Mouse (Mus musculus): ENCODE data around the gene Ccdc154. TPM values are rescaled to one million over a fixed set of nuclear protein-coding genes. Genes with fewer than 3 reads are reported as not detected.

The Ccdc154 gene
- 0.24 to 0.56 TPM in 2 of 4 replicates, not detected in the others for total RNA-seq (2023)

DNA sequence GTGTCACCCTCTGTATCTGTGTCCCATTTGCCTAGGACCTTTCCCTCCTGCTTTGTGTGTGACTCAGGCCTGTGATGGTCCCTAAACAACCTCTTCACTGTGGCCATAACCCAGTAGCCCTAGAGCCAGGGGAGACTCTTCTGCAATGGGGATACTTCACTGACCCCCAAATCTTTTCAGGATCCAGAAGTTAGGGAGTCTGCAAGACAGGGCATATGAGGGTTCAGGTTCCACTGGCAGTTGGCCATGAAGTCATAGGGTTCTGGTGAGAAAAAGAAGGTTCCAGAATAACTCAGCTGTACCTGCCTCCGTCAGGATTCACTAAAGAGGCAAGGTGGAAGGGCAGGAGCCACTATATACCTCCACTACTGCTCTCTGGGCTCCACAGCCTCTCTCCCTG is at the start of gene Ccdc154:
Ccdc154 (plus strand) TSS at position 301 of the 400 bp plus-strand sequence.

DNA sequence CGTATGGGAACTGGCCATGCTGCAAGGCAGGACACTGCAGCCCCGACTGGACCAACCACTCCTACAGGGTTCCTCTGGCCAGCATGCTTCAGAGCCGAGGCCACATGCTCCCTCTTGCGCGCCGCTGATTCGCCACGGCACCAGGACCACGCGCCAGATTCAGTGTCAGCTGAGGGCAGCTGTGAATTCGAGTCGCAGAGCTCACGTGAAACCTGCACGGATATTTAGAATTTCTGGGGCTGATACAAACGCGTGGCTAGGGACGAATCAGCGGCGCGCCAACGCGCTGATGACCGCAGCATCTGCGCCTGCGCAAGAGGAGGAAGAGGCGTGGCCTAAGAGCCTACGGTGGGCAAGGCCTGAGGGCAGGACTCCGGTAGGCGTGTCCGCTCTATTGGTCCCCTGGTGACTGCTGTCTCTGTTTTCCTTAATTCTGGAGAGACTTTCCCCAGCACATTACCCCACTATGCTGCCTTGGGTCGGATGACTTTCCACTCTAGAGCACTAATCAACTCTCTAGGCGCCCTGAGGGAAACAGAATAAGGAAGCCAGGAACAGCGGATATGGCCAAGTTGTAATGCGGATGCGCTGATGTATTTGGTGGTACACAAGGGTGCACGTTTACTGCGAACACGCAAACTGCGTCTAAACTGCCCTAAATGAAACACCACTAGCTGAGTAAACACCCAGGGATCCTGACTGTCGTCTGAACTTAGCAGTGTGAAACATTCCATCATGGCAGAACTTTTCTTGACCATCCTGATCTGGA is 46.4 kb upstream of the Ccdc154 start, which contains the start of gene Telo2:
Telo2 (minus strand) TSS at position 304 of the 769 bp plus-strand sequence.

DNA sequence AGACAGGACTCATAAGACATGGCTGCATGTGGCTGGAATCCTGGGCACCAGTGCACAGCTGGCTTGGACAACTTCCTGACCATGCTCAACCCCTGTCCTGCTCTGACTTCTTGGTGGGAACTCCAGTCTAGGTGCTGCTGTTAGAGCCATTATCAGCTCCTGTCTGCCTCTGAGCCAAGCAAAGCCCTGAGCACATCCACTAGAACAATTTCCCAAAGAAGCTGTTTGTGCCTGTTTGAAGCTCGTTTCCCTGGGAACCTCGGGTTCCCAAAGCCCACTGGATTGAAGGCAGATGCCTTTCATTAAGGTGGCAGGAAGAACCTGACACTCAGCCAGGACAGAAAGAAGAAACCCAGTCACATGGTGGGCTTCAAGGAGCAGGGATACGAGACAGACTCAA is 41.9 kb upstream of the Ccdc154 start, which contains the start of gene Ptx4:
Ptx4 (plus strand) TSS at position 355 of the 400 bp plus-strand sequence.

DNA sequence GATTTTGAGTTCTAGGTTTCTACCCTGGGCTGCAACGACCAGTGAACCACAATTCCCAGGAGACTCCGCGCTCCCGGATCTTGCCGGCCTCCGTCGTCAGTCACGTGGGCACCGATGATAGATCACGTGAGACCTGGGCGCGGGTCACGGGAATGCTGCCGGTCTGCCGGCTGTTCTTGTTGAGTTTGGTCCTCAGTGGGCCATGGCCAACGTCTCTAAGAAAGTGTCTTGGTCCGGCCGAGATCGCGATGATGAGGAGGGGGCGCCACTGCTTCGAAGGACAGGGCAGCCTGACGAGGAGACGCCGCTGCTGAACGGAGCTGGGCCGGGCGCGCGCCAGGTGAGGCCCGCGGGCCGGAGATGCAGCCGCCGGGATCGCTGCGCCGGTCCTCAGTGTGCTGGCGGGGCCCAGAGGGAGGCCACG is 29.0 kb upstream of the Ccdc154 start, which contains the start of gene Clcn7:
Clcn7 (plus strand) TSS at position 117 of the 424 bp plus-strand sequence.

DNA sequence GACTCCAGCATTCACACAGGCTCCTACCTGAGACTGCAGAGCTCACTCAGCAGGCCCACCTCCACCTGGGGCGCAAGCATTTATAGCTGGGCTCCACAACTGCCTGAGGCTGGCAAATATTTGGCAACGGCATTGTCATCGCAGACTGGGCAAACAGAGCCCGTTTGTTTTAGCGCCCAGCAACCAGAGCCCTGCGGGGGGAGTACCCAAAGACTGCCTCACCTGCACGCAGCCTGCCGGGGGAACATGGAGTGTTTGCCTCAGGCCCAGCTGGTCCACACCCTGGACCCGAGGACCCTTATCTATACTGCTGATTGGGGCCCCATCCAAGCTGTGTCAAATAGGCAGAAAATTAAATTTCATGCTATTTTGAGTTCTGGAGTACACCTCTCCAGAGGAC is 13.2 kb downstream of the Ccdc154 start, which contains the start of gene Gm38655:
Gm38655 (minus strand) TSS at position 61 of the 400 bp plus-strand sequence.

DNA sequence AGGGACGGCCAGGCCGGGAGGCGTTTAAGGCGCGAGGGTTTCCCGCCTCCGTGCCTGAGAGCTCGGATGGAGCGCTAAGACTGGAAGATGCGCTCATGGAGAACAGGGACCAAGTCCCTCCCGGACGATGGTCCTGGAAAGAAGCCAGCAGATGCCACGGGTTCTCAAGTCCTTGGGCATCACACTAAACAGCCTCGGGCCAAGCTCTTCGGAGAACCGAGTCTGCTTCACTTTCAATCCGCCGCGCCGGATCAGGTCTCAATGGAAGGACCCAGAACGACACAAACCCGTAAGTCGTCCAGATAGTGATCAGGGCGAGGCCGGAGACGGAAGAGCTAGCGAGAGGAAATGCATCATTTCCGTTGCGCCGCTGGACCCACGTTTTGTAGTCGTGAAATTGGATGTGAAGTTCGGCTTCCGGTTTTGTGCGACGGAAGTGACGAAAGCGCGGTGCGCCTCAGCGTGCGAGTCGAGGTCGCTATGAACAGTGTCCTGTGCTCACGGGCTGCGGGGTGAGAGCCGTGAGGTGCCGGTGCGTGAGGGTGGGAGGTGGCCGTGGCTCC is 21.9 kb downstream of the Ccdc154 start, which contains the start of gene BC003965:
BC003965 (plus strand) TSS at position 426 of the 563 bp plus-strand sequence.

DNA sequence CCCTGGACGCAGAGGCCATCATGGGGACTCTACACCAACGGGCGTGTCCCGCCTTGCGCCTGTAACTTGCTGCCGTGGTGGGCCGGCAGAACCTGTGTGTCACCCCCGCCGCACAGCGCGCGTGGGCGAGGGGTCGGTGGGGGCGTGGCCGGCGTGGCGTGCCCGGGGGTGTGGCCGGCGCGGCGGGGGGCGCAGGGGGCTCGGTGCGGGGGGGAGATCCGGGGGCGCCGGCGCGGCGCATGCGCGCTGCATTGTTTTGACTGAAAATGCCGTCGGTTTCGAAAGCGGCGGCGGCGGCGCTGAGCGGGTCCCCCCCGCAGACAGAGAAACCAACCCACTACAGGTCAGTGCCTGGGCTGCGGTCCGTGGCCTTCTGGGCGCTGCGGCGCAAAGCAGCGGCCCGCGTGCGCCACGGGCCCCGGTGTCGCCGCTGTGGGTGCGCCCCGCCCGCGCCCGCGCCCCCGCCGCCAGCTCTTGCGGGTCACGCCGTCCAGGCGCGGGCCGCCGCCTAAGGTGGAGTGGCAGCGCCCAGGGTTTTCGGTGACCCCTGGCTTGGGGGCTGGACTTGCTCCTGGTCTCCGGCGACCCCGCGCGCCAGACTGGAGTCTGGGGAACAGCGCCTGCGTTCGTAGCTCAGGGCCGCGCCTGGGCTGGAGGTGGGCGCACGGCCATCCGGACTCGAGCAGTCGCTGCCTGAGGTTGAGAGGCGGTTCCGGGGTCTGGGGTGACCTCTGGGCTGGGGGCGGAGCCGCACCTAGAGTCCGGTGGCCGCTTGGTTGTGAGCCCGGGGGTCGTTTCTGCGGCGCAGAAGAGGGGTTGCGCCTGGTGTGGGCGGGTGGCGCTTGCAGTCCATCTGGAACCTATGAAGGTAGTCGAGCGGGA is 26.1 kb downstream of the Ccdc154 start, which contains the start of gene Unkl:
Unkl (plus strand) TSS at position 248 of the 882 bp plus-strand sequence.

Other genes starting within 250 kb of the Ccdc154 start
- gene Mapk8ip3, start 225.5 kb upstream of the Ccdc154 start, total RNA-seq (2023): 208 to 219 TPM (median 213 TPM) in 4 replicates
- 26.3 to 41.9 TPM (median 33.7 TPM) in 4 replicates for gene Jpt2, start 201.8 kb upstream of the Ccdc154 start, total RNA-seq (2023)
- gene Cramp1l, start 146.7 kb upstream of the Ccdc154 start, total RNA-seq (2023): 34.2 to 39.7 TPM (median 38.7 TPM) in 4 replicates
- gene Ift140, start 146.4 kb upstream of the Ccdc154 start, total RNA-seq (2023): 65.2 to 73.5 TPM (median 69.5 TPM) in 4 replicates
- gene Tmem204, start 78.9 kb upstream of the Ccdc154 start, total RNA-seq (2023): not detected in 4 replicates
- 30.7 to 41.3 TPM (median 35.3 TPM) in 4 replicates for gene Telo2, start 46.5 kb upstream of the Ccdc154 start, total RNA-seq (2023)
- gene Ptx4, start 41.7 kb upstream of the Ccdc154 start, total RNA-seq (2023): 0.39 TPM in 1 of 4 replicates, not detected in the others
- gene Clcn7, start 29.1 kb upstream of the Ccdc154 start, total RNA-seq (2023): 41.6 to 48.1 TPM (median 42.1 TPM) in 4 replicates
- not detected in 4 replicates for gene Gm38655, start 13.0 kb downstream of the Ccdc154 start, total RNA-seq (2023)
- 11.1 to 14.3 TPM (median 13.7 TPM) in 4 replicates for gene BC003965, start 22.1 kb downstream of the Ccdc154 start, total RNA-seq (2023)
- gene Unkl, start 25.9 kb downstream of the Ccdc154 start, total RNA-seq (2023): 35.4 to 49.4 TPM (median 36.7 TPM) in 4 replicates
- gene Gnptg, start 77.7 kb downstream of the Ccdc154 start, total RNA-seq (2023): 25.2 to 29.1 TPM (median 27.6 TPM) in 4 replicates
- gene Tsr3, start 77.7 kb downstream of the Ccdc154 start, total RNA-seq (2023): 16.0 to 18.5 TPM (median 16.6 TPM) in 4 replicates
- 0.98 to 1.9 TPM (median 1.2 TPM) in 4 replicates for gene Baiap3, start 93.9 kb downstream of the Ccdc154 start, total RNA-seq (2023)
- gene Ube2i, start 112.2 kb downstream of the Ccdc154 start, total RNA-seq (2023): 456 to 465 TPM (median 462 TPM) in 4 replicates
- not detected in 4 replicates for gene Prss34, start 135.9 kb downstream of the Ccdc154 start, total RNA-seq (2023)
- not detected in 4 replicates for gene Prss28, start 146.2 kb downstream of the Ccdc154 start, total RNA-seq (2023)
- gene Prss29, start 156.2 kb downstream of the Ccdc154 start, total RNA-seq (2023): not detected in 4 replicates
- gene Tpsab1, start 183.1 kb downstream of the Ccdc154 start, total RNA-seq (2023): not detected in 4 replicates
- not detected in 4 replicates for gene Tpsb2, start 203.8 kb downstream of the Ccdc154 start, total RNA-seq (2023)
- not detected in 4 replicates for gene Tpsg1, start 206.8 kb downstream of the Ccdc154 start, total RNA-seq (2023)